Mouse (Mus musculus): ENCODE data around the gene Notch4. TPM values are rescaled to one million over a fixed set of nuclear protein-coding genes. Genes with fewer than 3 reads are reported as not detected.

The Notch4 gene
- total and polyA plus RNA-seq, 2 experiments from 2014 or later, result 6.1 to 11.4 TPM

DNA sequence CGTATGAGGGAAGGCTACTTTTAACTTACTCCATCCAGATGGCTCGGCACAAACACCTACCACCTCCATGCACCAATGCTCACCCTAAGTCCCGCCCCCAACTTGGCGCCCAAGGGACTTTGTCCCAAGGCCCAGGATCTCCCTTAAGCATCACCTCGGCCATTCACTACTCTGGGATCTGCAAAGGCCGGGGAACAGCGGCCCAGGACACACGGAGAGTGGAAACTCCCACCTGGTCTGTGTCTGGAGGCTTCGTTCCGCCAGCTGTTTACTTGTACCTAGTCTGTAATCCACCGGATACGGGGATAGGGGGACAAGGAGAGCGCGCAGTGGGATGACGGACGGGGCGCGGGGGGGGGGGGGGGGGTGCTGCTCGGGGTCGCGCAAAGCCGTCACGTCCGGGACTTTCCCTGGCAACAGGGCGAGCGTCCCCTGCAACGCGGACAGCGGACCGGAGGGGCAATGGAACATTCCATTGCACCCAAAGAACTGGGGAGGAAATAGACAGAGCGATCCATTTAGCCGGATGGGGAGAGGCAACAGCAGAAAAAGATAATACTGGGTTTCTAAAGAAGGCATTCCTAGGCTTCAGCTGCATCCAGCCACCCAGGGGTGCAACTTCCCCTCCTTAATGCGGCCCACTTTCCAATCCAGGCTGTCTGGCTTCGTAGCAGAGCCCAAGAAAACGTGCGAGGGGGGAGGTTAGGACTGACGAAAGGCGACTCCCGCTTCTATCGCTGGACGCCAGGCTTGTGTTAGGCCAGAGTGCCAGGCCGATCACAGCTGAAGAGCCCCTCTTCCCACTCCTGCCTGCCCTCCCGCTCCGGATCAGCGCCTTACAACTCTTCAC lies 63.2 kb downstream of the Notch4 start:
- ATAC-seq, result peak; percentile 88
- WGBS, result under 1% methylated on average over 43 of the region's 45 CpGs
- peaks cover 44% of the 10 kb centered on the region for H3K4me1 ChIP-seq (ENCODE audit: insufficient read depth, low read length)

DNA sequence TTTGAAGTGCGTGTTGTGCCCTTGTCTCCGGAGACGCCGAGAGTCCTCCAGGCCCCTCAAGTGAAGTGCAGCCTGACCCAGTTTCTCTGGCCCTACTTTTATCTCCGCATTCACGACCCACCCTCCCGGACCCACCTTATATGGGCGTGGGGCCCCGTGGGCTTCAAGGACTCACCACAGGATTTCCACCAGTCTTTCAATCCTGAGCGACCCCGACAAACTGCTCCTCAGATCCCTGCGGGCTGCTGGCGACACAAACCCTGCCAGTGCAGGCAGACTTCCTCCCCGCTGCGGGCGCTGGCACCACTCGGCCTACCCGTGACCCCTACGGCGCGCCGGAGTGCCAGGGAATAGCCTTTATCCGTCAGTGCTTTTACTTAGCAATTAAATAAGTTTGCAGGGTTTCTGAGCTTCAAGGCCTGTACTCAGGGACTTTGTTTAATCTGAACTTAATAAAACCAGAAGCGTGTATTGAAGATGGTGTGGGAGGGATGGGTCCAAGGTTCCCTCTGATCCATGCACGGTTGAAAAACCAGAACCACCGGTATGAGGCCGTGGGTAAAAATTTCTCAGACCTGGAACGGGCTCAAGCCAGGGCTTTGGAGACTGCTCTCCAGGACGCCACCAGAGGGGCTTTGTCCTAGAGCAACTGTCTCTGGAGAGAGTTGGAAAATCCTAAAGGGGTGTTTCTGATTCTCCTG lies 64.0 kb downstream of the Notch4 start, which contains the start of gene Ppt2:
Ppt2 (minus strand) TSS at position 568 of the 701 bp plus-strand sequence.
- H3K4me1 ChIP-seq (ENCODE audit: insufficient read depth, low read length), result peaks cover 44% of the 10 kb centered on the region
- H3K27ac ChIP-seq, result peak within 1 kb of the TSS; percentile 95
- H3K36me3 ChIP-seq (ENCODE audit: insufficient read depth, low read length), result no peaks in the 10 kb centered on the region
- peak within 1 kb of the TSS; percentile 98 for H3K4me2 ChIP-seq (ENCODE audit: low read depth, low read length)
- H3K4me3 ChIP-seq (ENCODE audit: low read length), result peak within 1 kb of the TSS; percentile 55
- peak within 1 kb of the TSS; percentile 59 for H3K9ac ChIP-seq (replicated peaks; ENCODE audit: low read length)
- no peaks in the 10 kb centered on the region for H3K27me3 ChIP-seq (ENCODE audit: insufficient read depth, low read length)
- DNase-seq (ENCODE audit: low spot score), result peak; percentile 33
- ATAC-seq, result no peak
- no peaks in the 10 kb centered on the region for H3K9me3 ChIP-seq (ENCODE audit: low read length)
- no peak for TF ChIP-seq CTCF (IDR thresholded peaks at IDR 0.05; ENCODE audit: low read depth)
- 5% methylated on average over 29 of the region's 29 CpGs for WGBS

More for the DNA sequence above, 63.2 kb downstream of the Notch4 start:
- Histone ChIP-seq H3K9me3 (ENCODE audit: low read length) (no peaks in the 10 kb centered on the region), H3K4me2 (ENCODE audit: low read depth, low read length) (peak overlapping the region; percentile 98), H3K4me3 (ENCODE audit: low read length) (peak overlapping the region; percentile 55), H3K27ac (peak overlapping the region; percentile 95), H3K9ac (replicated peaks; ENCODE audit: low read length) (peak overlapping the region; percentile 59), H3K27me3 (ENCODE audit: insufficient read depth, low read length) (no peaks in the 10 kb centered on the region), H3K36me3 (ENCODE audit: insufficient read depth, low read length) (peaks cover 6% of the 10 kb centered on the region; the same call in 1 of the 2 replicates)
- DNase-seq (ENCODE audit: low spot score), result peak; percentile 95
- 0 out of 2 replicates have a peak, but pooled peaks have one; percentile 3 for TF ChIP-seq CTCF (IDR thresholded peaks at IDR 0.05; ENCODE audit: low read depth)

DNA sequence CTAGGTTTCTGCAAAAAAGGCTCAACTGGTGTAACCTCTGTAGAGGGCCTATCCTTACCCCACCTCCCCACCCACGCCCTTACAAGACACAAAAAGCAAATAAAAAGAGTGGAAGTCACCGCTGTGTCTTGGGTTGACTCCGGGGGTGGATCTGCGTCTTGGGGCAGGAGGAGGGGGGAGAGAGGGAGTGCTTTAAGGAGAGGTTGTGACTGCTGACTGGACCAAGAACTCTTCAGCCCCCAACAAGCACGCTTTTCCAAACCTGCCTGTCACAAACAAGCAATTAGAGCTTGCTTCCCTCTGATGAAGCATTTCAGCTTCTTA lies 64.5 kb downstream of the Notch4 start:
- DNase-seq (ENCODE audit: low spot score) (no peak), ATAC-seq (no peak)
- H3K27me3 ChIP-seq (ENCODE audit: insufficient read depth, low read length), result no peaks in the 10 kb centered on the region
- peak overlapping the region; percentile 98 for H3K4me2 ChIP-seq (ENCODE audit: low read depth, low read length)
- no peaks in the 10 kb centered on the region for H3K36me3 ChIP-seq (ENCODE audit: insufficient read depth, low read length)
- peak overlapping the region; percentile 59; the same call in 1 of the 2 replicates for H3K9ac ChIP-seq (replicated peaks; ENCODE audit: low read length)
- peak overlapping the region; percentile 55 for H3K4me3 ChIP-seq (ENCODE audit: low read length)
- no peak for TF ChIP-seq CTCF (IDR thresholded peaks at IDR 0.05; ENCODE audit: low read depth)
- 22% methylated on average over 5 of the region's 5 CpGs for WGBS
- H3K9me3 ChIP-seq (ENCODE audit: low read length), result no peaks in the 10 kb centered on the region
- H3K27ac ChIP-seq, result peak overlapping the region; percentile 95
- peaks cover 44% of the 10 kb centered on the region for H3K4me1 ChIP-seq (ENCODE audit: insufficient read depth, low read length)

DNA sequence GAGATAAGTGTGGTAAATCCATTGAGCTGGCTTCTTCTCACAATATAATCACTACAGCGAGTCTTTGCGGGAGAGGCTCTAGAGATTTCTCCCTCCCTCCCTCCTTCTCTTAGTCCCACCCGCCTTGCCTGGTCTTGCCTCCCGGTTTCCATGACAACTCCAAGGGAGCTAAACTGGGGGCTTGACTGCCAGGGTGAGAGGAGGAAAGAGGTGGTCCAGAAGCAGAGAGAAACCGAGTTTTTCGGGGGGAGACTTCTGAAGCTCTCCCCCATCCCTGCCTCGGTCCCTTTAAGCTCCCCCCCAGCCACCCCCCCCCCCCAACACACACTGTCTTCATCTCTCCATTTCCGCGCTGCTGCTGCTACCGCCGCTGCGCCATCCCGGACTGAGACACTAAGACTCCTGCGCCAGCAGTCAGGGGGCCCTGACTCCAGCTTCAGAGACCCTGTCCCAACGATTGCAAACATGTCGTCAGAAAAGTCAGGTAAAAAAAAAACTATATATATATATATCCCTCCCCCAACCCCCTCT lies 65.2 kb downstream of the Notch4 start, which contains the start of gene Prrt1:
Prrt1 (plus strand) TSS at position 313 of the 531 bp plus-strand sequence.
- TF ChIP-seq CTCF (IDR thresholded peaks at IDR 0.05; ENCODE audit: low read depth), result no peak
- Histone ChIP-seq H3K36me3 (ENCODE audit: insufficient read depth, low read length) (no peaks in the 10 kb centered on the region), H3K4me1 (ENCODE audit: insufficient read depth, low read length) (peaks cover 44% of the 10 kb centered on the region), H3K9me3 (ENCODE audit: low read length) (no peaks in the 10 kb centered on the region), H3K9ac (replicated peaks; ENCODE audit: low read length) (peak within 1 kb of the TSS; percentile 59), H3K27ac (peak within 1 kb of the TSS; percentile 95), H3K27me3 (ENCODE audit: insufficient read depth, low read length) (no peaks in the 10 kb centered on the region), H3K4me2 (ENCODE audit: low read depth, low read length) (peak within 1 kb of the TSS; percentile 98), H3K4me3 (ENCODE audit: low read length) (peak within 1 kb of the TSS; percentile 55)
- DNase-seq (ENCODE audit: low spot score), result peak; percentile 77
- 0% methylated on average over 16 of the region's 16 CpGs for WGBS
- no peak for ATAC-seq

DNA sequence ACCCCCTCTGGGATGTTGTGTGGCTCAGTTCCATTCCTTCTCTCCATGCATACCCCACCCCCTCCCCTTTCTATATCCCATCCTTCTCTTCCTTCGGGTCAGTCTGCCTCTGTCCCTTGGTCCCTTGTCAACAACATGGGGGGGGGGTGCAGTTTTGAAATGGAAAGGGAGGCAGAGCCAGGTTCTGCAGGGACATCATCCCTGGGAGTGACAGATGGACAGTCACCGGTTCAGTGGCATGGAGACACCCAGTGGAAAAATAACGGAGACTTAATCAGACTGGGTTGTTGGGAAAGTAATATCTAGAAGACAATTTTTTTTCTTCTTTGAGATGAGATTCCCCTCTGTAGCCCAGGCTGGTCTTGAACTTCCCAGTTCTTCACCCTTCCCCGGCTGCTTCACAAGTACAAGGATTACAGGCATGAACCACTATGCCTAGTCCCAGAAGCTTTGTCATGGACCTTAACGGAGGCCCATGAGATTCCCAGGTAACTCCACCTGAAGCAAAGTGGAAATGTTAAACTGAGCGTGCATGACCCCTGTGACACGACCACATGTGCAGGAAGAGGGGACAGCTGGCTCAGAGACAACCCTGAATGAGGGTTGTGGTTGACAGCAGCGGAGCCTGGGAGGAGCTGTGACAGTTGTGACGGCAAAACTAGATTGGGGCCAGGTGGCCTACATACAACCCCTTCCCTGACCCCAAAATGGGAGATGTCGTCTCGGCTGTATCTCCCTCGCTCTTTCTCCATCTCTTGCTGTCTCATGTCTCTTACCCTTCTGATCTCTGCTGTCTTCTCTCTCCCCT lies 65.9 kb downstream of the Notch4 start:
- DNase-seq (ENCODE audit: low spot score) (no peak), ATAC-seq (no peak)
- peaks cover 44% of the 10 kb centered on the region for H3K4me1 ChIP-seq (ENCODE audit: insufficient read depth, low read length)
- no peaks in the 10 kb centered on the region for H3K27me3 ChIP-seq (ENCODE audit: insufficient read depth, low read length)
- H3K4me2 ChIP-seq (ENCODE audit: low read depth, low read length), result peak overlapping the region; percentile 98
- peak overlapping the region; percentile 20; the same call in 1 of the 2 replicates for H3K27ac ChIP-seq
- H3K4me3 ChIP-seq (ENCODE audit: low read length), result peak overlapping the region; percentile 55
- no peak for TF ChIP-seq CTCF (IDR thresholded peaks at IDR 0.05; ENCODE audit: low read depth)
- H3K9me3 ChIP-seq (ENCODE audit: low read length), result no peaks in the 10 kb centered on the region
- peak overlapping the region; percentile 46; the same call in 1 of the 2 replicates for H3K9ac ChIP-seq (replicated peaks; ENCODE audit: low read length)
- WGBS, result 17% methylated on average over 12 of the region's 12 CpGs
- H3K36me3 ChIP-seq (ENCODE audit: insufficient read depth, low read length), result no peaks in the 10 kb centered on the region

Measured in hindbrain, postnatal 0 days (tissue).